Mouse (Mus musculus): ENCODE measurements around the gene Calhm4. TPM values are rescaled to one million over a fixed set of nuclear protein-coding genes. Genes with fewer than 3 reads are reported as not detected.
A peak's percentile ranks its signal among the peaks of the same experiment; 100 is the strongest.

The Calhm4 gene
- polyA plus RNA-seq, 1 experiment from 2014 or later = not detected

GRCm38 (mm10) chr10:34069606-34070005 lies 25.5 kb upstream of the Calhm4 start:
- no peak overlapping the region for H3K9ac ChIP-seq (ENCODE audit: low read length)
- H3K27me3 ChIP-seq (ENCODE audit: control insufficient read depth, insufficient read depth, low read length) = no peaks in the 10 kb centered on the region
- peaks cover 6% of the 10 kb centered on the region; the same call in 1 of the 2 replicates for H3K4me1 ChIP-seq (ENCODE audit: control insufficient read depth, insufficient read depth, low read length)
- no peaks in the 10 kb centered on the region for H3K36me3 ChIP-seq (ENCODE audit: control insufficient read depth, insufficient read depth)
- no peak overlapping the region for H3K4me3 ChIP-seq (ENCODE audit: low read length)
- no peaks in the 10 kb centered on the region for H3K9me3 ChIP-seq (replicated peaks; ENCODE audit: control insufficient read depth, low read length)
- H3K4me2 ChIP-seq (ENCODE audit: low read depth, low read length) = no peak overlapping the region
- WGBS = 57% methylated on average over 1 of the region's 1 CpGs
- no peak for ATAC-seq (replicated peaks; ENCODE audit: extremely low read depth, insufficient read depth, low FRiP score)
- no peak overlapping the region for H3K27ac ChIP-seq (ENCODE audit: low read length)

GRCm38 (mm10) chr10:34066591-34066990 lies 22.5 kb upstream of the Calhm4 start:
- Histone ChIP-seq H3K4me3 (ENCODE audit: low read length) (no peak overlapping the region), H3K27me3 (ENCODE audit: control insufficient read depth, insufficient read depth, low read length) (no peaks in the 10 kb centered on the region), H3K36me3 (ENCODE audit: control insufficient read depth, insufficient read depth) (no peaks in the 10 kb centered on the region), H3K4me2 (ENCODE audit: low read depth, low read length) (no peak overlapping the region), H3K27ac (ENCODE audit: low read length) (no peak overlapping the region), H3K9ac (ENCODE audit: low read length) (no peak overlapping the region), H3K4me1 (ENCODE audit: control insufficient read depth, insufficient read depth, low read length) (peaks cover 6% of the 10 kb centered on the region; the same call in 1 of the 2 replicates), H3K9me3 (replicated peaks; ENCODE audit: control insufficient read depth, low read length) (no peaks in the 10 kb centered on the region)
- ATAC-seq (replicated peaks; ENCODE audit: extremely low read depth, insufficient read depth, low FRiP score) = no peak
- 51% methylated on average over 3 of the region's 3 CpGs for WGBS

DNA sequence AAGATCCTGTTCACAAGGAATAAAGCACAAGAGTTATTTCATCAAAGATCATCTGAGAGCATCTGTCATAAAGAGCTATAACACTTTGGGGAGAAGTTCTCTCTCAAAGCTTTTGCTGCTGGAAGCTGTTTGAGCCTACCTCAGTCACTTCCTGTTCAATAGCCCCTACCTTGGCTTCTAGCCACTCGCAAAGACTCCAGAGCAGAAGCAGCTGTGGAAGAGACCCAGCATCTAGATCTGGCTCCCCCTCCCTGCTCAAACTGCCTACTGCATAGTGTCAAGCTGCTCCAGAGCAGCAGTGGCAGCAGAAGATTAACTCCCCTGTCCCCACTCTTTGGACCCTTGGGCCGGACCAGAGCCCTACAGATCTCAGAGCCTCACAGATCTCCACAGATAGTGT lies 9.9 kb upstream of the Calhm4 start:
- Histone ChIP-seq H3K27ac (ENCODE audit: low read length) (no peak overlapping the region), H3K4me3 (ENCODE audit: low read length) (no peak overlapping the region), H3K9ac (ENCODE audit: low read length) (no peak overlapping the region), H3K36me3 (ENCODE audit: control insufficient read depth, insufficient read depth) (no peaks in the 10 kb centered on the region), H3K4me2 (ENCODE audit: low read depth, low read length) (no peak overlapping the region), H3K4me1 (ENCODE audit: control insufficient read depth, insufficient read depth, low read length) (no peaks in the 10 kb centered on the region), H3K9me3 (replicated peaks; ENCODE audit: control insufficient read depth, low read length) (no peaks in the 10 kb centered on the region), H3K27me3 (ENCODE audit: control insufficient read depth, insufficient read depth, low read length) (no peaks in the 10 kb centered on the region)
- no peak for ATAC-seq (replicated peaks; ENCODE audit: extremely low read depth, insufficient read depth, low FRiP score)
- 79% methylated on average over 2 of the region's 2 CpGs for WGBS

DNA sequence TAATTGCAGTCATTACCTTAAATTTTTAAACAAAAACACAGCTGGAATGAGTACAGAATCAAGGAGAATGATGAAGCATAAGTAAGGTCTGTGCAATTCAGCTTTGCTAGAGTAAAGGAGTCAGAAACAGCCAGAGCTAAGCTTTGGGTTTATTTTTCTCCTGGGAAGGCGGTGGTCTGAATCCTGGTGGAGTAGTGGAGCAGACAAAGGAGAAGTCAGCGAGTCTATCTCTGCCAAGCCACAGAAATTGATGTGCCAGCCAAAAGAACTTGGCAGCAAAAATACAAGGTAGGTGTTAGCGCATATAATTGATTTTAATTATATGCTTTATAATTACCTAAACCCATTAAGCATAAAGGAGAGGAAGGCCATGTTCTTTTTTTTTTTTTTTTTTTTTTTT lies 6.7 kb downstream of the Calhm4 start, which contains the start of gene Trappc3l:
TSS of gene Trappc3l (plus strand) at position 197 of the 400 bp plus-strand sequence.
- no peak for ATAC-seq (replicated peaks; ENCODE audit: extremely low read depth, insufficient read depth, low FRiP score)
- no peak within 1 kb of the TSS for H3K27ac ChIP-seq (ENCODE audit: low read length)
- no peak within 1 kb of the TSS for H3K9ac ChIP-seq (ENCODE audit: low read length)
- H3K4me2 ChIP-seq (ENCODE audit: low read depth, low read length) = no peak within 1 kb of the TSS
- H3K4me3 ChIP-seq (ENCODE audit: low read length) = no peak within 1 kb of the TSS
- H3K9me3 ChIP-seq (replicated peaks; ENCODE audit: control insufficient read depth, low read length) = no peaks in the 10 kb centered on the region
- H3K27me3 ChIP-seq (ENCODE audit: control insufficient read depth, insufficient read depth, low read length) = no peaks in the 10 kb centered on the region
- 81% methylated on average over 3 of the region's 3 CpGs for WGBS
- no peaks in the 10 kb centered on the region for H3K36me3 ChIP-seq (ENCODE audit: control insufficient read depth, insufficient read depth)
- H3K4me1 ChIP-seq (ENCODE audit: control insufficient read depth, insufficient read depth, low read length) = 0 out of 2 replicates have a peak, but pooled peaks cover 2% of the 10 kb centered on the region

GRCm38 (mm10) chr10:34036587-34036986 lies 7.5 kb downstream of the Calhm4 start:
- ATAC-seq (replicated peaks; ENCODE audit: extremely low read depth, insufficient read depth, low FRiP score) = peak; percentile 58; the same call in 1 of the 2 replicates

GRCm38 (mm10) chr10:34033630-34034305 lies 10.3 kb downstream of the Calhm4 start:
- no peaks in the 10 kb centered on the region for H3K27me3 ChIP-seq (ENCODE audit: control insufficient read depth, insufficient read depth, low read length)
- peak overlapping the region; percentile 66 for H3K9ac ChIP-seq (ENCODE audit: low read length)
- ATAC-seq (replicated peaks; ENCODE audit: extremely low read depth, insufficient read depth, low FRiP score) = peak; percentile 75; the same call in 1 of the 2 replicates
- H3K4me3 ChIP-seq (ENCODE audit: low read length) = peak overlapping the region; percentile 39
- no peak overlapping the region for H3K27ac ChIP-seq (ENCODE audit: low read length)
- peak overlapping the region; percentile 62 for H3K4me2 ChIP-seq (ENCODE audit: low read depth, low read length)
- WGBS = 19% methylated on average over 22 of the region's 22 CpGs
- H3K4me1 ChIP-seq (ENCODE audit: control insufficient read depth, insufficient read depth, low read length) = 0 out of 2 replicates have a peak, but pooled peaks cover 2% of the 10 kb centered on the region
- H3K36me3 ChIP-seq (ENCODE audit: control insufficient read depth, insufficient read depth) = no peaks in the 10 kb centered on the region
- H3K9me3 ChIP-seq (replicated peaks; ENCODE audit: control insufficient read depth, low read length) = no peaks in the 10 kb centered on the region

More at GRCm38 (mm10) chr10:34036587-34036986, 7.5 kb downstream of the Calhm4 start:
- Histone ChIP-seq H3K4me3 (ENCODE audit: low read length) (no peak overlapping the region), H3K4me1 (ENCODE audit: control insufficient read depth, insufficient read depth, low read length) (0 out of 2 replicates have a peak, but pooled peaks cover 2% of the 10 kb centered on the region), H3K36me3 (ENCODE audit: control insufficient read depth, insufficient read depth) (no peaks in the 10 kb centered on the region), H3K9ac (ENCODE audit: low read length) (no peak overlapping the region), H3K27me3 (ENCODE audit: control insufficient read depth, insufficient read depth, low read length) (no peaks in the 10 kb centered on the region), H3K27ac (ENCODE audit: low read length) (no peak overlapping the region), H3K9me3 (replicated peaks; ENCODE audit: control insufficient read depth, low read length) (no peaks in the 10 kb centered on the region), H3K4me2 (ENCODE audit: low read depth, low read length) (no peak overlapping the region)
- 12% methylated on average over 5 of the region's 5 CpGs for WGBS

- Histone ChIP-seq H3K4me3 (ENCODE audit: low read length) (no peak overlapping the region), H3K9ac (ENCODE audit: low read length) (no peak overlapping the region), H3K36me3 (ENCODE audit: control insufficient read depth, insufficient read depth) (no peaks in the 10 kb centered on the region), H3K4me2 (ENCODE audit: low read depth, low read length) (no peak overlapping the region), H3K27me3 (ENCODE audit: control insufficient read depth, insufficient read depth, low read length) (no peaks in the 10 kb centered on the region), H3K27ac (ENCODE audit: low read length) (no peak overlapping the region), H3K9me3 (replicated peaks; ENCODE audit: control insufficient read depth, low read length) (no peaks in the 10 kb centered on the region), H3K4me1 (ENCODE audit: control insufficient read depth, insufficient read depth, low read length) (0 out of 2 replicates have a peak, but pooled peaks cover 2% of the 10 kb centered on the region)
- 52% methylated on average over 5 of the region's 5 CpGs for WGBS
- no peak for ATAC-seq (replicated peaks; ENCODE audit: extremely low read depth, insufficient read depth, low FRiP score)
These were observed 13.8 kb downstream of the Calhm4 start for GRCm38 (mm10) chr10:34030322-34030721.

- Histone ChIP-seq H3K4me2 (ENCODE audit: low read depth, low read length) (peak within 1 kb of the TSS; percentile 77), H3K36me3 (ENCODE audit: control insufficient read depth, insufficient read depth) (no peaks in the 10 kb centered on the region; the same call in 1 of the 2 replicates), H3K4me1 (ENCODE audit: control insufficient read depth, insufficient read depth, low read length) (peaks cover 16% of the 10 kb centered on the region), H3K9me3 (replicated peaks; ENCODE audit: control insufficient read depth, low read length) (no peaks in the 10 kb centered on the region), H3K27me3 (ENCODE audit: control insufficient read depth, insufficient read depth, low read length) (no peaks in the 10 kb centered on the region), H3K27ac (ENCODE audit: low read length) (peak within 1 kb of the TSS; percentile 97), H3K4me3 (ENCODE audit: low read length) (peak within 1 kb of the TSS; percentile 94), H3K9ac (ENCODE audit: low read length) (peak within 1 kb of the TSS; percentile 92)
- under 1% methylated on average over 82 of the region's 82 CpGs for WGBS
- ATAC-seq (replicated peaks; ENCODE audit: extremely low read depth, insufficient read depth, low FRiP score) = peak; percentile 99
These were observed 24.6 kb downstream of the Calhm4 start, which contains the start of gene Rwdd1 for GRCm38 (mm10) chr10:34019302-34020075. TSS of gene Rwdd1 (minus strand) at chr10:34019624.
